Mouse (Mus musculus) T-cell, adult 2 months (primary cell): Measurements from ENCODE around the gene Olfr1156.

Experiments used
- DNase-seq: peaks from one replicate; pipeline ENCODE4 v3.0.0; 2022; ENCODE audit warnings: low spot score

Olfr1156 gene

GRCm38 (mm10) chr2:87953000-87953399, at the start of gene Olfr1156:
Gene Olfr1156 (minus strand): TSS chr2:87953100.
- no peak for DNase-seq

- no peak for DNase-seq
Measured at GRCm38 (mm10) chr2:87989813-87990212, 36.9 kb upstream of the Olfr1156 start, which contains the start of gene Olfr1158. Gene Olfr1158 (plus strand): TSS chr2:87990113.

- no peak for DNase-seq
Measured at GRCm38 (mm10) chr2:87974563-87974962, 21.7 kb upstream of the Olfr1156 start, which contains the start of gene Olfr74. Gene Olfr74 (minus strand): TSS chr2:87974663.

- DNase-seq: no peak
Measured at GRCm38 (mm10) chr2:87968199-87968598, 15.3 kb upstream of the Olfr1156 start, which contains the start of gene Olfr1157. Gene Olfr1157 (minus strand): TSS chr2:87968299.

- DNase-seq: no peak
Measured at GRCm38 (mm10) chr2:87945037-87945436, 7.9 kb downstream of the Olfr1156 start, which contains the start of gene Olfr1155. Gene Olfr1155 (minus strand): TSS chr2:87945137.

- no peak for DNase-seq
Measured at GRCm38 (mm10) chr2:87905066-87905465, 47.8 kb downstream of the Olfr1156 start, which contains the start of gene Olfr1154. Gene Olfr1154 (minus strand): TSS chr2:87905166.
